Mouse (Mus musculus) MEL (cell line): ENCODE measurements around the gene Nipal4.
"Not testable (repeated sequence)": the region's sequence is repeated elsewhere in the genome, so short reads cannot be mapped to it uniquely, and the experiment has no call there.

Source experiments
- CHD2 ChIP-seq: IDR thresholded peaks from 2 replicates; pipeline ENCODE4 v1.6.1; 2011; ENCODE audit warnings: low read length, improper control_type of control experiment
- CTCF ChIP-seq, 3 experiments: IDR thresholded peaks in 2 of 3; conservative IDR thresholded peaks in 1 of 3; 2 replicates each; pipeline ENCODE4 v1.5.1; 2011 to 2012; ENCODE audit warnings: low read length in 3 of 3, low read depth in 2 of 3, mild to moderate bottlenecking in 2 of 3, improper control_type of control experiment in 1 of 3, inconsistent platforms in 1 of 3, mixed read lengths in 1 of 3, moderate library complexity in 1 of 3; ENCODE audit not compliant: control insufficient read depth in 1 of 3, insufficient read depth in 1 of 3, poor library complexity in 1 of 3, severe bottlenecking in 1 of 3
- E2F4 ChIP-seq: IDR thresholded peaks from 2 replicates; pipeline ENCODE4 v1.6.1; 2011; ENCODE audit warnings: low read depth, low read length, improper control_type of control experiment, borderline replicate concordance
- ETS1 ChIP-seq: IDR thresholded peaks from 2 replicates; pipeline ENCODE4 v1.6.1; 2012; ENCODE audit warnings: low read depth, mild to moderate bottlenecking, inconsistent platforms, low read length, improper control_type of control experiment, moderate library complexity
- GABPA ChIP-seq: IDR thresholded peaks from 2 replicates; pipeline ENCODE4 v1.6.1; 2012; ENCODE audit warnings: low read depth, mild to moderate bottlenecking, inconsistent platforms, low read length, improper control_type of control experiment, moderate library complexity
- JUND ChIP-seq: IDR thresholded peaks from 2 replicates; pipeline ENCODE4 v1.6.1; 2011; ENCODE audit warnings: low read depth, mild to moderate bottlenecking, improper control_type of control experiment, low read length
- KAT2A ChIP-seq: conservative IDR thresholded peaks from 2 replicates; pipeline ENCODE4 v1.6.1; 2012; ENCODE audit warnings: low read depth, low read length, improper control_type of control experiment, inconsistent platforms
- MAX ChIP-seq: IDR thresholded peaks from 2 replicates; pipeline ENCODE4 v1.6.1; 2011; ENCODE audit warnings: low read length, improper control_type of control experiment
- NRF1 ChIP-seq: IDR thresholded peaks from 2 replicates; pipeline ENCODE4 v1.6.1; 2014; ENCODE audit warnings: low read depth, mild to moderate bottlenecking, inconsistent platforms, low read length, improper control_type of control experiment, moderate library complexity; ENCODE audit not compliant: poor library complexity, insufficient read depth, severe bottlenecking
- POLR2A ChIP-seq, 2 experiments: IDR thresholded peaks; 2 replicates each; pipeline ENCODE4 v1.6.1; 2011 to 2012; ENCODE audit warnings: low read length in 2 of 2, mild to moderate bottlenecking in 2 of 2, control low read depth in 1 of 2, improper control_type of control experiment in 1 of 2, low read depth in 1 of 2, moderate library complexity in 1 of 2; ENCODE audit not compliant: control insufficient read depth in 1 of 2, insufficient read depth in 1 of 2, poor library complexity in 1 of 2
- POLR2AphosphoS2 ChIP-seq: IDR thresholded peaks from 2 replicates; pipeline ENCODE4 v1.6.1; 2011; ENCODE audit warnings: low read length, improper control_type of control experiment
- SMC3 ChIP-seq: IDR thresholded peaks from 2 replicates; pipeline ENCODE4 v1.6.1; 2011; ENCODE audit warnings: low read depth, low read length, improper control_type of control experiment
- ZMIZ1 ChIP-seq: IDR thresholded peaks from 2 replicates; pipeline ENCODE4 v1.6.1; 2012; ENCODE audit warnings: low read depth, mild to moderate bottlenecking, inconsistent platforms, low read length, improper control_type of control experiment, moderate library complexity

- not testable (repeated sequence) for TF ChIP-seq CTCF (IDR thresholded peaks at IDR 0.05 in 2 of 3, conservative IDR thresholded peaks at IDR 0.05 in 1 of 3; ENCODE audit: control insufficient read depth in 1 of 3, insufficient read depth in 1 of 3, low read depth in 2 of 3, low read length in 3 of 3, poor library complexity in 1 of 3, severe bottlenecking in 1 of 3); CHD2; POLR2A (IDR thresholded peaks at IDR 0.05; ENCODE audit: control insufficient read depth in 1 of 2, insufficient read depth in 1 of 2, low read depth in 1 of 2, low read length in 2 of 2, poor library complexity in 1 of 2); SMC3; NRF1; GABPA; POLR2AphosphoS2; ZMIZ1; MAX; JUND; ETS1; KAT2A; E2F4
These were observed 15.7 kb upstream of the Nipal4 start for GRCm38 (mm10) chr11:46182031-46182430.
